Mouse (Mus musculus) midbrain, embryonic 15.5 days (tissue): ENCODE results near the gene S100a10. TPM values are rescaled to one million over a fixed set of nuclear protein-coding genes. Genes with fewer than 3 reads are reported as not detected.
A peak's percentile ranks its signal among the peaks of the same experiment; 100 is the strongest.

Source experiments
- ATAC-seq: fragments of 200-750 bp; cut with Nextera tagmentation; replicated peaks from 2 replicates; pipeline ENCODE4 v1.8.0; 2017; ENCODE audit warnings: moderate TSS enrichment
- H3K27ac ChIP-seq: fragments of 300-500 bp; sonication (generic); 2 replicates; pipeline ENCODE4 v1.5.1; 2015; ENCODE audit warnings: mild to moderate bottlenecking, inconsistent platforms
- H3K27me3 ChIP-seq: fragments of 300-500 bp; sonication (generic); replicated peaks from 2 replicates; pipeline ENCODE4 v1.6.1; 2015; ENCODE audit warnings: inconsistent platforms
- H3K36me3 ChIP-seq: fragments of 300-500 bp; sonication (generic); replicated peaks from 2 replicates; pipeline ENCODE4 v1.6.1; 2015; ENCODE audit warnings: inconsistent platforms
- H3K4me1 ChIP-seq: fragments of 300-500 bp; sonication (generic); 2 replicates; pipeline ENCODE4 v1.6.1; 2015; ENCODE audit warnings: inconsistent platforms
- H3K4me2 ChIP-seq: fragments of 300-500 bp; sonication (generic); 2 replicates; pipeline ENCODE4 v1.6.1; 2015; ENCODE audit warnings: inconsistent platforms, mild to moderate bottlenecking, moderate library complexity
- H3K4me3 ChIP-seq: fragments of 300-500 bp; sonication (generic); 2 replicates; pipeline ENCODE4 v1.5.1; 2015; ENCODE audit warnings: mild to moderate bottlenecking, inconsistent platforms
- H3K9ac ChIP-seq: fragments of 300-500 bp; sonication (generic); 2 replicates; pipeline ENCODE4 v1.6.1; 2015; ENCODE audit warnings: mild to moderate bottlenecking, inconsistent platforms
- H3K9me3 ChIP-seq: fragments of 300-500 bp; sonication (generic); 2 replicates; pipeline ENCODE4 v1.6.1; 2016; ENCODE audit warnings: inconsistent platforms
- WGBS: fragments of 180-500 bp; shearing (Covaris S2); methylation state at CpG from one replicate; pipeline ENCODE4 v1.1.7; 2015; ENCODE audit warnings: mixed read lengths; 5-methylcytosine and 5-hydroxymethylcytosine counted together
- polyA plus RNA-seq: library from polyadenylated mRNA; unstranded; fragments of >200 nt; fragmentation: Nextera tagmentation; extraction: Ambion mirVana; gene quantifications from 2 replicates; pipeline ENCODE4 v1.2.1, GENCODE M21; 2015

Gene S100a10
- 90.5 and 102 TPM in 2 replicates for polyA plus RNA-seq

GRCm38 (mm10) chr3:93554981-93555877, at the start of gene S100a10:
Gene S100a10 (plus strand): TSS chr3:93555080.
- WGBS = 6% methylated on average over 33 of the region's 39 CpGs
- Histone ChIP-seq H3K9ac (peak within 1 kb of the TSS; percentile 58), H3K4me3 (peak within 1 kb of the TSS; percentile 58), H3K4me2 (peak within 1 kb of the TSS; percentile 99), H3K4me1 (peaks cover 12% of the 10 kb centered on the region), H3K27me3 (0 out of 2 replicates have a peak, but pooled peaks cover 2% of the 10 kb centered on the region), H3K9me3 (no peaks in the 10 kb centered on the region), H3K27ac (peak within 1 kb of the TSS; percentile 56), H3K36me3 (no peaks in the 10 kb centered on the region)
- ATAC-seq = peak; percentile 87

DNA sequence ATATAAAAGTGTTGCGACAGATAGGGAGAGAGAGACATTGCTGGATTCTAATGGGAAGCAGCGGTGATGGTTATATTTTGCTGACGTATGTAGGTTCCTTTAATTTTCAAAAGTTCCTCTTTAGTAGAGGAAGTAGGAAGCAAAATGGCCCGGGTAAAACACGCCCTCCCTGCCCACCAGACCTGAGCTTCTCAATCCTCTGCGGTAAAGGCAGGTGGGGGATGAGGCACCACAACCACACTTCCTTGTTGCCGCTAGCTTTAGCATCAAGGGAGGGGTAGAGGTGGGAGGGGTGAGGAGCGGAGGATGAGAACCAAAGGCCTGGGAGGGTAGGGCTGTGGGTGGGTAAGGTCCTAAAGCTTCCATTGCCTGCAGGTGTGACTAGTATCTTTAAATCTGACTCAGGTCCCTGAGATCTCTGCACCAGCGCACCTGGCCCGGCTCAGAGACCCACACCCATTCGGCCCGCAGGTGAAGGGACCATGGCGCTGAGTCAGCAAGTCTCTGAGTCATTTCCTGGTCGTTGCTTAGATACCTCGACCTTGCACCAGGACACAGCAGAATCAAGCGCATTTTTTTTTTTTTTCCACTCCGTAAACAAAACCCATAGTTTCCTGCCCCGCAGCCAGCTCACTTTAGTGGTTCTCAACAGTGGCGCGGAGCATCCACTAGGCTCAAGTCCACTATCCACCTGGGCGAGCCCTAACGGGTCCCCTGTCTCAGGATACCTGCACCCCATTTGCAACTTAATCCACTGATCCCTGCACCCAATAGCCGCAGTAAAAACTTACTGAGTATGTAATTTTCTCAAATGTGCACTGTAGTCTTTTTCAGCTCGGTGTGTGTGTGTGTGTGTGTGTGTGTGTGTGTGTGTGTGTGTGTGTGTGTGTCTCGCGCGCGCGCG, 48.7 kb upstream of the S100a10 start:
- Histone ChIP-seq H3K4me2 (0 out of 2 replicates have a peak overlapping the region, but pooled peaks have one; percentile 5), H3K9me3 (peaks cover 4% of the 10 kb centered on the region; the same call in 1 of the 2 replicates), H3K9ac (no peak overlapping the region), H3K36me3 (no peaks in the 10 kb centered on the region), H3K27ac (no peak overlapping the region), H3K4me1 (no peaks in the 10 kb centered on the region), H3K4me3 (no peak overlapping the region), H3K27me3 (no peaks in the 10 kb centered on the region)
- WGBS = 44% methylated on average over 30 of the region's 30 CpGs
- no peak; the same call in 1 of the 2 replicates for ATAC-seq

- no peak for ATAC-seq
- Histone ChIP-seq H3K4me1 (no peaks in the 10 kb centered on the region), H3K4me2 (no peak overlapping the region), H3K9ac (no peak overlapping the region), H3K9me3 (peaks cover 4% of the 10 kb centered on the region; the same call in 1 of the 2 replicates), H3K4me3 (no peak overlapping the region), H3K27me3 (no peaks in the 10 kb centered on the region), H3K36me3 (no peaks in the 10 kb centered on the region), H3K27ac (no peak overlapping the region)
- 78% methylated on average over 5 of the region's 5 CpGs for WGBS
Observed at GRCm38 (mm10) chr3:93506881-93507325, 48.0 kb upstream of the S100a10 start.

DNA sequence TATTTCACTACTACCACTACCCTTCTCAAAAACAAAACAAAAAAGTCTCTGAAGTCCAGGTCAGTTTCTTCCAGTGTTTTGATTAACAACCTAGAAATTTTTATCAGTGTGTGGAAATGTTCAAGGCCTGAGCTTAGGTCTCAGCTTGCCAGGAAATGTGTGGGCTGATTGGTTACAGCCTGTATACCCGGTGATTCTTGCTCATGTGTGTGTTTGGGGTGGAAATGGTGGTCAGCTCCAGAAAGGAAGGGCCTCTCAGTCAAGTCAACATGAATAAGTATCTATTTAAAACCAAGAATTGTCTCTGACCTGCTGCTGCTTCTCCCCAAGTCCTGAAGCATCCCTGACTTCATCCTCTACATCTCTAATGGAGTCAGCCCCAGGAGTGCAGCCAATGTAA, 45.6 kb upstream of the S100a10 start:
- Histone ChIP-seq H3K4me1 (no peaks in the 10 kb centered on the region), H3K27ac (no peak overlapping the region), H3K9me3 (no peaks in the 10 kb centered on the region), H3K4me3 (no peak overlapping the region), H3K36me3 (no peaks in the 10 kb centered on the region), H3K27me3 (no peaks in the 10 kb centered on the region), H3K9ac (no peak overlapping the region), H3K4me2 (no peak overlapping the region)
- ATAC-seq = no peak
- WGBS = 86% methylated on average over 1 of the region's 1 CpGs

DNA sequence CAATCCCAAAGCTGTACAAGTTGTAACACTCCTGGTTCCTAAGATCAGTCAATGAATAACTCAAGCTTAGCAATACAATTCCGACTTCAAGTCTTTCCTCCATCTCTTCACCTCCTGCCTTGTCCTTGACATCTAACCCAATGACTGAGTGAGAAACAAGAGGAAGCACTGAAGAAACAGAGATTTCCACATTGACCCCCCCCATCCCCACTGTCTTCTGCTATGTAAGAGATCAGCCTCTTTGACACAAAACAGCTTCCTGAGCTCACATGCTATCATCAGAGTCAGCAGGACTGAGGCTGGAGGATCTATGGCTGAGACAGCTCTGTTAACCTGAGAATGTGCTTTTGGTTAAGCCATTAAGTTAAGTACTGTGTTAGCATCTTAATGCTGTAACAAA, 43.8 kb upstream of the S100a10 start:
- Histone ChIP-seq H3K27ac (no peak overlapping the region), H3K9me3 (no peaks in the 10 kb centered on the region), H3K4me2 (no peak overlapping the region), H3K4me1 (no peaks in the 10 kb centered on the region), H3K36me3 (no peaks in the 10 kb centered on the region), H3K4me3 (no peak overlapping the region), H3K9ac (no peak overlapping the region), H3K27me3 (no peaks in the 10 kb centered on the region)
- 95% methylated on average over 1 of the region's 1 CpGs for WGBS
- ATAC-seq = no peak

GRCm38 (mm10) chr3:93511801-93512200, 43.1 kb upstream of the S100a10 start:
- Histone ChIP-seq H3K27ac (no peak overlapping the region), H3K27me3 (no peaks in the 10 kb centered on the region), H3K4me3 (no peak overlapping the region), H3K36me3 (no peaks in the 10 kb centered on the region), H3K4me2 (no peak overlapping the region), H3K9me3 (no peaks in the 10 kb centered on the region), H3K4me1 (no peaks in the 10 kb centered on the region), H3K9ac (no peak overlapping the region)
- ATAC-seq = no peak
- WGBS = 94% methylated on average over 1 of the region's 1 CpGs

DNA sequence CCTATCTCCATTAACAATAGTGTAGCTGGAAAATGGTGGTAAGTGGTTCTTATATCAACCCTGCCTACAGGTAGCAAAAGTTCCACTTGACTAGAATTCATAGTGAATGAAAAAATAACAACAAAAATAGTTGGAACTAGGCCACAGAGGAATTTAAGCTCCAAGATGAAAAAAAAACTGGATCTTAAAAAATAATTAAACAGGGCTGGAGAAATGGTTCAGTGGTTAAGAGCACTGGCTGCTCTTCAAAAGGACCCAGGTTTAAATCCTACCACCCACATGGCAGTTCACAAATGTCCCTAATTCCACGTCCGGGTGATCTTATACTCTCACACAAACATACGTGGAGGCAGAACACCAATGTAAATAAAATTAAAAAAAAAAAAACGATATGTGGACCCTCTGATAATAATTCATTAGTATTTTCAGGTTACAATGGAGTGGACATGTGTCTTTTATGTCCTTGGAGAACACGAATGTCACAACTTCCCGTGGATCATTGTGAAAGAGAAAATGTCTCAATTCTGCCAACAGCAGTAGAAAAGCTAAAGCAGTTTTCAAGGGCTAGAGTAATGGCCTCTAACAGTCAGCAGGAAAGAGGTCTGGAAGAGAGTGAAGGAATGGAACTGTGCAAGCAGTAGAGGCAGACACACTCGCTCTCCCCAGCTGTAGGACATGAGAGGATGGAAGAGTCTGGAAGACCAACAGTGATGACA, 42.3 kb upstream of the S100a10 start:
- no peak for ATAC-seq
- Histone ChIP-seq H3K4me1 (no peaks in the 10 kb centered on the region), H3K9me3 (no peaks in the 10 kb centered on the region), H3K9ac (no peak overlapping the region), H3K4me2 (no peak overlapping the region), H3K36me3 (no peaks in the 10 kb centered on the region), H3K27ac (no peak overlapping the region), H3K27me3 (no peaks in the 10 kb centered on the region), H3K4me3 (no peak overlapping the region)
- 77% methylated on average over 7 of the region's 7 CpGs for WGBS

DNA sequence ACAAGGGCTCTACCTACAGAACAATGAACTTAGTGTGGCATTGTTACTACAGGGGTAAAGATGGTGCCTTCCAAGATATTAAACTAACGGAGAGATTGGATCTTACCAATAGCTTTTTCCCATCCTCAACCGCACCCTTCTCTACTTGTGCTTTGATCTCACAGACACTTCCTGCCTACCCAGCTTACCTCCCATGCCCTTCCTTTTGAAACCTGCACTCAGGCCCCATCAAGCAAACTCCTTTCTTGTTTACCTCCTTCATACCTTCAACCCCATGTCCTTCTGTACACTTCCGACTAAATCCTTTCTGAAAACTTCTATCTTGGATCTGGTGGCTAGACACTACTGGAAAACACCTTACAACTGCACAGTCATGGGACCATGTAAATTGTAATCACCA, 40.3 kb upstream of the S100a10 start:
- Histone ChIP-seq H3K27ac (no peak overlapping the region), H3K36me3 (no peaks in the 10 kb centered on the region), H3K9ac (no peak overlapping the region), H3K27me3 (no peaks in the 10 kb centered on the region), H3K4me1 (no peaks in the 10 kb centered on the region), H3K4me3 (no peak overlapping the region), H3K4me2 (no peak overlapping the region), H3K9me3 (no peaks in the 10 kb centered on the region)
- 93% methylated on average over 3 of the region's 3 CpGs for WGBS
- ATAC-seq = no peak

GRCm38 (mm10) chr3:93517343-93517742, 37.5 kb upstream of the S100a10 start:
- Histone ChIP-seq H3K9ac (no peak overlapping the region), H3K36me3 (no peaks in the 10 kb centered on the region), H3K4me2 (no peak overlapping the region), H3K4me1 (peaks cover 10% of the 10 kb centered on the region), H3K4me3 (no peak overlapping the region), H3K27me3 (peaks cover 5% of the 10 kb centered on the region), H3K27ac (no peak overlapping the region), H3K9me3 (no peaks in the 10 kb centered on the region)
- 85% methylated on average over 2 of the region's 2 CpGs for WGBS
- ATAC-seq = no peak

GRCm38 (mm10) chr3:93519856-93520329, 35.0 kb upstream of the S100a10 start:
- Histone ChIP-seq H3K36me3 (no peaks in the 10 kb centered on the region), H3K4me3 (peak overlapping the region; percentile 48; the same call in 1 of the 2 replicates), H3K4me2 (peak overlapping the region; percentile 93), H3K27ac (no peak overlapping the region), H3K27me3 (peaks cover 5% of the 10 kb centered on the region), H3K9ac (no peak overlapping the region), H3K4me1 (peaks cover 10% of the 10 kb centered on the region), H3K9me3 (no peaks in the 10 kb centered on the region)
- 54% methylated on average over 5 of the region's 5 CpGs for WGBS
- peak; percentile 50 for ATAC-seq

DNA sequence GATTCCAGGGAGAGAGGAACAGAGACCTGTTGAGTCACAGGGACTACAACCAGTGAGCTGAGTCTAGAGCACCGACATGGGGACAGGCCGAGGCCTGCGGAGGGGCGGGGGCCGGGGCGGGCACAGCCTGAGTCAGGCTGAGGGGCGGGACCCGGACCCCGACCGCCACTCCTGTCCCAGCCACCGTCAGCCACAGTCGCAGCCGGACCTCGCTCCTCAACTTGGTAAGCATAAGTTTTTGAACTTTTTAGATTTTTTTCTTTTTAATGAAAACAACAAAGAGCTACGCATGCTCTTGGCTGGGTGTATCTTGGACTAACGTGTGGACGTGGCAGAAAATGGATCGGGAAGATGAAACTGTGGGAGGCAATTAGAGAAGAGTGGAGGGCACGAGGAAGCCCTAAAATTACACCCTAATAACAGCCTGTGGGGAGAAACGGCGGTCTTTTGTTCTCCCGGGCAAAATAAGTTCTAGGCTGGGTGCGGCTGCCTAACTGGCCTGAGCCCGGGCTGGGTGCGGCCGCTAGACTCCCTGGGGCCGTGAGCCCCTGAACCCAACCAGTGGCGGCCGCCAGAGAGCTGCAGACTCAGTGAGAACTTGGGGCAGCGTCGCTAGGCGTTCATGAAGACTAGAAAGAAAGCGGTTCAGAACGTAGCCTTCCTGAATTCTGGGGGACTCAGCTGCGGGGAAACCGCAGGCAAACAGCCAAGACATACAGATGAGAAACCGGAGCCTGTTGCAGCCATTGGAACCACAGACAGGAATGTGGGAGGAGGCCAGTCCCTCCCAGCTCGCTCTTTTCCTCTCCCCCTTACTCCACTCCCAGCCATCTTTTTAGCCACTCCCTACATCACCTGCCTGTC, 34.3 kb upstream of the S100a10 start, which contains the start of gene S100a11:
Gene S100a11 (plus strand): TSS at position 159 of the 864 bp plus-strand sequence.
- Histone ChIP-seq H3K4me3 (peak within 1 kb of the TSS; percentile 48), H3K36me3 (no peaks in the 10 kb centered on the region), H3K4me2 (peak within 1 kb of the TSS; percentile 93), H3K9ac (peak within 1 kb of the TSS; percentile 47; the same call in 1 of the 2 replicates), H3K4me1 (peaks cover 10% of the 10 kb centered on the region), H3K9me3 (no peaks in the 10 kb centered on the region), H3K27me3 (peaks cover 5% of the 10 kb centered on the region), H3K27ac (no peak within 1 kb of the TSS)
- WGBS = 0% methylated on average over 38 of the region's 38 CpGs
- peak; percentile 91 for ATAC-seq
